Mouse (Mus musculus) neural tube, embryonic 13.5 days (tissue): Measurements from ENCODE around the gene Gm10721. TPM values are rescaled to one million over a fixed set of nuclear protein-coding genes. Genes with fewer than 3 reads are reported as not detected.
"Not testable (repeated sequence)": the region's sequence is repeated elsewhere in the genome, so short reads cannot be mapped to it uniquely, and the experiment has no call there.

Experiments used
- ATAC-seq: fragments of 200-750 bp; cut with Nextera tagmentation; 2 replicates; pipeline ENCODE4 v1.8.0; 2017; ENCODE audit warnings: low read depth, mild to moderate bottlenecking, moderate TSS enrichment, moderate library complexity
- H3K27ac ChIP-seq: fragments of 300-500 bp; sonication (generic); replicated peaks from 2 replicates; pipeline ENCODE4 v1.5.1; 2015; ENCODE audit warnings: moderate library complexity, mild to moderate bottlenecking, inconsistent platforms
- H3K27me3 ChIP-seq: fragments of 300-500 bp; sonication (generic); 2 replicates; pipeline ENCODE4 v1.6.1; 2015; ENCODE audit warnings: mild to moderate bottlenecking, inconsistent platforms
- H3K36me3 ChIP-seq: fragments of 300-500 bp; sonication (generic); 2 replicates; pipeline ENCODE4 v1.6.1; 2015; ENCODE audit warnings: mild to moderate bottlenecking, inconsistent platforms
- H3K4me1 ChIP-seq: fragments of 300-500 bp; sonication (generic); replicated peaks from 2 replicates; pipeline ENCODE4 v1.6.1; 2015; ENCODE audit warnings: inconsistent platforms
- H3K4me2 ChIP-seq: fragments of 300-500 bp; sonication (generic); 2 replicates; pipeline ENCODE4 v1.6.1; 2015; ENCODE audit warnings: inconsistent platforms, mild to moderate bottlenecking, moderate library complexity
- H3K4me3 ChIP-seq: fragments of 300-500 bp; sonication (generic); 2 replicates; pipeline ENCODE4 v1.5.1; 2015; ENCODE audit warnings: mild to moderate bottlenecking, inconsistent platforms
- H3K9ac ChIP-seq: fragments of 300-500 bp; sonication (generic); 2 replicates; pipeline ENCODE4 v1.6.1; 2015; ENCODE audit warnings: moderate library complexity, mild to moderate bottlenecking, inconsistent platforms
- H3K9me3 ChIP-seq: fragments of 300-500 bp; sonication (generic); 2 replicates; pipeline ENCODE4 v1.6.1; 2016; ENCODE audit warnings: inconsistent platforms
- WGBS: fragments of 180-500 bp; shearing (Covaris S2); methylation state at CpG from one replicate; pipeline ENCODE4 v1.1.7; 2015; 5-methylcytosine and 5-hydroxymethylcytosine counted together
- microRNA-seq: library from miRNA; unstranded; fragments of <30 nt; microRNA quantifications from one replicate; pipeline ENCODE4, GENCODE M21; 2016
- polyA plus RNA-seq: library from polyadenylated mRNA; unstranded; fragments of >200 nt; fragmentation: Nextera tagmentation; extraction: Ambion mirVana; gene quantifications from 2 replicates; pipeline ENCODE4 v1.2.1, GENCODE M21; 2015

Gene Gm10721
- polyA plus RNA-seq, 1 experiment from 2014 or later, result not detected

- not testable (repeated sequence) for H3K27me3 ChIP-seq, H3K4me3 ChIP-seq, H3K9me3 ChIP-seq, ATAC-seq, H3K4me1 ChIP-seq, H3K36me3 ChIP-seq, H3K9ac ChIP-seq, H3K4me2 ChIP-seq, H3K27ac ChIP-seq
- 67% methylated on average over 14 of the region's 16 CpGs for WGBS
Observed at GRCm38 (mm10) chr9:3029276-3030000, 16.5 kb downstream of the Gm10721 start.

- H3K9ac ChIP-seq, H3K27me3 ChIP-seq, H3K4me3 ChIP-seq, H3K4me1 ChIP-seq, H3K9me3 ChIP-seq, H3K36me3 ChIP-seq, H3K27ac ChIP-seq, H3K4me2 ChIP-seq: not testable (repeated sequence)
- 63% methylated on average over 3 of the region's 10 CpGs for WGBS
- ATAC-seq, result 0 out of 2 replicates have a peak, but pooled peaks have one; percentile 45
Observed at GRCm38 (mm10) chr9:3030677-3031318, 17.9 kb downstream of the Gm10721 start.

- H3K36me3 ChIP-seq, H3K27me3 ChIP-seq, H3K9me3 ChIP-seq, H3K4me2 ChIP-seq, H3K9ac ChIP-seq, H3K27ac ChIP-seq, H3K4me1 ChIP-seq, H3K4me3 ChIP-seq, ATAC-seq: not testable (repeated sequence)
- 59% methylated on average over 2 of the region's 8 CpGs for WGBS
Observed at GRCm38 (mm10) chr9:3034299-3034698, 21.4 kb downstream of the Gm10721 start, which contains the start of gene Gm17535. TSS of gene Gm17535 (plus strand) at chr9:3034599.

- not testable (repeated sequence) for H3K27ac ChIP-seq, H3K36me3 ChIP-seq, H3K27me3 ChIP-seq, H3K9me3 ChIP-seq, H3K4me3 ChIP-seq, H3K4me2 ChIP-seq, ATAC-seq, H3K4me1 ChIP-seq, H3K9ac ChIP-seq
- 76% methylated on average over 8 of the region's 8 CpGs for WGBS
Observed at GRCm38 (mm10) chr9:3036577-3036976, 23.6 kb downstream of the Gm10721 start, which contains the start of gene Gm10715. TSS of gene Gm10715 (plus strand) at chr9:3036877.

GRCm38 (mm10) chr9:3038161-3038560, 25.2 kb downstream of the Gm10721 start:
- not testable (repeated sequence) for H3K4me1 ChIP-seq, H3K9ac ChIP-seq, H3K4me3 ChIP-seq, H3K36me3 ChIP-seq, H3K4me2 ChIP-seq, H3K9me3 ChIP-seq, H3K27ac ChIP-seq, H3K27me3 ChIP-seq, ATAC-seq
- WGBS, result 62% methylated on average over 4 of the region's 4 CpGs

Small RNA genes lying within 50 kb of the gene (microRNA-seq; reads per million reads assigned to microRNA genes)
- gene Mir101c, result not detected

Other genes starting within 250 kb of the Gm10721 start
- gene Gm10722, start 12.2 kb upstream of the Gm10721 start, polyA plus RNA-seq, result not detected in 2 replicates
- not detected in 2 replicates for gene Gm11168, start 9.8 kb upstream of the Gm10721 start, polyA plus RNA-seq
- not detected in 2 replicates for gene Gm10720, start 2.5 kb downstream of the Gm10721 start, polyA plus RNA-seq
- 0.47 TPM in 1 of 2 replicates, not detected in the other for gene Gm10719, start 4.3 kb downstream of the Gm10721 start, polyA plus RNA-seq
- not detected in 2 replicates for gene Gm10718, start 10.4 kb downstream of the Gm10721 start, polyA plus RNA-seq
- gene Gm10717, start 12.3 kb downstream of the Gm10721 start, polyA plus RNA-seq, result 0.70 TPM in 1 of 2 replicates, not detected in the other
- not detected in 2 replicates for gene Gm17535, start 21.5 kb downstream of the Gm10721 start, polyA plus RNA-seq
- not detected in 2 replicates for gene Gm10715, start 23.7 kb downstream of the Gm10721 start, polyA plus RNA-seq